Mouse (Mus musculus): ENCODE data around the gene Pth2.

GRCm38 (mm10) chr7:45191803-45192363 is 11.1 kb downstream of the Pth2 start:
- TF ChIP-seq CTCF (IDR thresholded peaks at IDR 0.05; ENCODE audit: borderline replicate concordance, insufficient read depth, low read depth, low read length) (no peak), POLR2A (IDR thresholded peaks at IDR 0.05; ENCODE audit: borderline replicate concordance, insufficient read depth, low read length) (no peak)
